Comparison of ENCODE assay signal across 8 mouse cellular contexts in the genomic region with DNA sequence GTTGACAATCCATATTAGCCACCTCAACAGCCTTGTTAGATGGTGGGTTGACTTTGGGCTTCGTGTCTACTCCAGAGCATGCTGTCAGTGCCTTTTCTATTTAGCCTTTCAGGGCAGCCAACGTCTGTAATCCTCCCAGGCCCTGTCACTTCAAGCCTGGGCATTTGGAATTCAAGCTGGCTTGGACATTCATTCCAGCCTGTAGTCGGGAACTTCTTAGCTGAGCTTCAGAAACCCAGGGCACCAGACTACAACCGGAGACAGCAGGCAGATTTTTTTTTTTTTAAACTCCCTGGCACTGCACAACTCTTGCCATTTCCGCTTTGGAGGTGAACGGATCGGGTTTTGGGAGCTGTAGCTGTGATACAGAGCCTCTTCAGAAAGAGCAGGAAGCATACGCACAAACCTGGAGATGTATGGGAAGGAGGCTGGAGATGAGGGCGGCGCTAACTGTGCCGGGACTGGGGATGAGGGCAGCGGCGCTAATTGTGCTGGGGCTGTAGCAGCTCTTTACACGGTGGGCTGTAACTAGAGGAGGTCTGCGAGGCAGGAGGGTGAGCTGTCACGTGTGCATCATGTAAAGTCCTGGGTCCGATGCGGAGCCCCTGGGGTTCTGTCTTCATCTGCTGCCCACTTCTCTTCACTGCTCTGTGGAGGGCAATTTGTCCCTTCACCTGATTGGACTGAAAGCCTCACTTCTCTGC. TPM values are rescaled to one million over a fixed set of nuclear protein-coding genes. Genes with fewer than 3 reads are reported as not detected.
DNase-seq lines count a peak whose midpoint lies in the region; ATAC-seq and TF ChIP-seq lines count a peak whose summit lies in the region.

No protein-coding gene starts in this region.

- WGBS in heart, postnatal 0 days = 28% methylated on average over 18 of the region's 18 CpGs
- WGBS in embryonic facial prominence, embryonic 13.5 days = 17% methylated on average over 18 of the region's 18 CpGs
- WGBS in hindbrain, postnatal 0 days = 9% methylated on average over 18 of the region's 18 CpGs
- 13% methylated on average over 18 of the region's 18 CpGs for WGBS in neural tube, embryonic 14.5 days

- peaks cover 9% of the 10 kb centered on the region for H3K4me1 ChIP-seq in heart, postnatal 0 days (ENCODE audit: control insufficient read depth, insufficient read depth)
- H3K4me1 ChIP-seq in embryonic facial prominence, embryonic 13.5 days = peaks cover 20% of the 10 kb centered on the region
- peaks cover 17% of the 10 kb centered on the region for H3K4me1 ChIP-seq in hindbrain, postnatal 0 days (ENCODE audit: insufficient read depth, low read length)
- peaks cover 16% of the 10 kb centered on the region for H3K4me1 ChIP-seq in neural tube, embryonic 14.5 days (ENCODE audit: control insufficient read depth, insufficient read depth, low read length)

- H3K9me3 ChIP-seq in heart, postnatal 0 days (replicated peaks; ENCODE audit: control insufficient read depth, low read length) = peaks cover 7% of the 10 kb centered on the region
- H3K9me3 ChIP-seq in embryonic facial prominence, embryonic 13.5 days = no peaks in the 10 kb centered on the region
- H3K9me3 ChIP-seq in hindbrain, postnatal 0 days (ENCODE audit: low read length) = no peaks in the 10 kb centered on the region
- no peaks in the 10 kb centered on the region for H3K9me3 ChIP-seq in neural tube, embryonic 14.5 days (ENCODE audit: control insufficient read depth, low read length)

- no peak overlapping the region for H3K27ac ChIP-seq in heart, postnatal 0 days (ENCODE audit: low read depth)
- H3K27ac ChIP-seq in embryonic facial prominence, embryonic 13.5 days = peak overlapping the region; percentile 23; the same call in 1 of the 2 replicates
- H3K27ac ChIP-seq in hindbrain, postnatal 0 days = peak overlapping the region; percentile 36; the same call in 1 of the 2 replicates
- peak overlapping the region; percentile 44; the same call in 1 of the 2 replicates for H3K27ac ChIP-seq in neural tube, embryonic 14.5 days (ENCODE audit: low read depth, low read length)

- no peaks in the 10 kb centered on the region for H3K27me3 ChIP-seq in heart, postnatal 0 days (ENCODE audit: control insufficient read depth, insufficient read depth, low read length)
- H3K27me3 ChIP-seq in embryonic facial prominence, embryonic 13.5 days = no peaks in the 10 kb centered on the region
- no peaks in the 10 kb centered on the region for H3K27me3 ChIP-seq in hindbrain, postnatal 0 days (ENCODE audit: insufficient read depth, low read length)
- H3K27me3 ChIP-seq in neural tube, embryonic 14.5 days (ENCODE audit: control insufficient read depth, insufficient read depth, low read length) = no peaks in the 10 kb centered on the region

- DNase-seq in heart, postnatal 0 days (ENCODE audit: low spot score) = no peak
- no peak for DNase-seq in heart, adult 18-20 months
- peak; percentile 66 for DNase-seq in hindbrain, postnatal 0 days (ENCODE audit: low spot score)
- no peak for DNase-seq in right cerebral cortex, adult 18-20 months

- H3K9ac ChIP-seq in heart, postnatal 0 days (replicated peaks; ENCODE audit: low read depth, low read length) = no peak overlapping the region
- peak overlapping the region; percentile 44; the same call in 1 of the 2 replicates for H3K9ac ChIP-seq in embryonic facial prominence, embryonic 13.5 days
- H3K9ac ChIP-seq in hindbrain, postnatal 0 days (replicated peaks; ENCODE audit: low read length) = peak overlapping the region; percentile 28; the same call in 1 of the 2 replicates
- no peak overlapping the region for H3K9ac ChIP-seq in neural tube, embryonic 14.5 days (replicated peaks; ENCODE audit: low read depth, low read length)

- no peaks in the 10 kb centered on the region for H3K36me3 ChIP-seq in heart, postnatal 0 days (replicated peaks; ENCODE audit: control insufficient read depth, insufficient read depth, low read length)
- H3K36me3 ChIP-seq in embryonic facial prominence, embryonic 13.5 days = no peaks in the 10 kb centered on the region
- no peaks in the 10 kb centered on the region for H3K36me3 ChIP-seq in hindbrain, postnatal 0 days (ENCODE audit: insufficient read depth, low read length)
- no peaks in the 10 kb centered on the region for H3K36me3 ChIP-seq in neural tube, embryonic 14.5 days (ENCODE audit: control insufficient read depth, insufficient read depth, low read length)

- TF ChIP-seq CTCF in heart, postnatal 0 days (IDR thresholded peaks at IDR 0.05; ENCODE audit: low read depth) = no peak
- no peak for TF ChIP-seq CTCF in hindbrain, postnatal 0 days (IDR thresholded peaks at IDR 0.05; ENCODE audit: low read depth)

- ATAC-seq in heart, postnatal 0 days (ENCODE audit: insufficient read depth, low read depth) = no peak
- no peak for ATAC-seq in embryonic facial prominence, embryonic 13.5 days (ENCODE audit: insufficient number of reproducible peaks, insufficient read depth, low FRiP score, low TSS enrichment, low read depth)
- peak; percentile 81 for ATAC-seq in hindbrain, postnatal 0 days
- ATAC-seq in neural tube, embryonic 14.5 days (ENCODE audit: low read depth) = peak; percentile 11; the same call in 1 of the 2 replicates
- no peak for ATAC-seq in erythroid progenitor cell, adult 5-6 weeks (replicated peaks; ENCODE audit: low FRiP score, poor library complexity, severe bottlenecking)
- no peak for ATAC-seq in CD4-positive, CD25-positive, alpha-beta regulatory T cell, adult 4 months

- H3K4me3 ChIP-seq in heart, postnatal 0 days (ENCODE audit: low read depth, low read length) = no peak overlapping the region
- peak overlapping the region; percentile 21 for H3K4me3 ChIP-seq in embryonic facial prominence, embryonic 13.5 days
- H3K4me3 ChIP-seq in hindbrain, postnatal 0 days (ENCODE audit: low read length) = no peak overlapping the region
- H3K4me3 ChIP-seq in neural tube, embryonic 14.5 days (ENCODE audit: low read depth, low read length) = no peak overlapping the region

- H3K4me2 ChIP-seq in heart, postnatal 0 days (ENCODE audit: low read depth, low read length) = peak overlapping the region; percentile 32; the same call in 1 of the 2 replicates
- peak overlapping the region; percentile 56 for H3K4me2 ChIP-seq in embryonic facial prominence, embryonic 13.5 days
- H3K4me2 ChIP-seq in hindbrain, postnatal 0 days (ENCODE audit: low read depth, low read length) = peak overlapping the region; percentile 44
- peak overlapping the region; percentile 26; the same call in 1 of the 2 replicates for H3K4me2 ChIP-seq in neural tube, embryonic 14.5 days (ENCODE audit: low read depth, low read length)

- no peak for TF ChIP-seq EP300 in heart, postnatal 0 days (IDR thresholded peaks at IDR 0.05; ENCODE audit: low read depth)

RNA-seq across cellular contexts. Expression of gene Rps24, which starts 21.3 kb away (rescaled TPM):
- total RNA-seq in heart, postnatal 0 days (2014; rRNA removed; ENCODE audit: low replicate concordance) = 1,343 and 1,619 TPM in 2 replicates
- 690 and 717 TPM in 2 replicates for polyA plus RNA-seq in heart, postnatal 0 days (2015; fragmentation: Nextera tagmentation; extraction: Ambion mirVana)
- 1,000 to 10,000 TPM in 1 of 2 experiments, 100 to 1,000 TPM in 1; 943 to 1,031 TPM for total RNA-seq in heart, adult 18-20 months (2021)
- 1,123 and 1,186 TPM in 2 replicates for polyA plus RNA-seq in embryonic facial prominence, embryonic 13.5 days (2015; fragmentation: Nextera tagmentation; extraction: Ambion mirVana)
- 1,072 and 1,073 TPM in 2 replicates for total RNA-seq in hindbrain, postnatal 0 days (2014; rRNA removed)
- 826 and 833 TPM in 2 replicates for polyA plus RNA-seq in hindbrain, postnatal 0 days (2015; fragmentation: Nextera tagmentation; extraction: Ambion mirVana)
- 705 and 740 TPM in 2 replicates for polyA plus RNA-seq in neural tube, embryonic 14.5 days (2014; fragmentation: Nextera tagmentation; extraction: Ambion mirVana)
- 1,164 and 1,524 TPM in 2 replicates for total RNA-seq in erythroid progenitor cell, adult 5-6 weeks (2015; ENCODE audit: low replicate concordance)
- 700 and 940 TPM in 2 replicates for total RNA-seq in erythroid progenitor cell, adult 5-6 weeks (2017; ENCODE audit: low replicate concordance)
- 1,000 to 10,000 TPM; 1,796 to 2,807 TPM for polyA plus RNA-seq in CD4-positive, CD25-positive, alpha-beta regulatory T cell, adult 4 months (2017; shearing (Covaris generic))

RNA-seq across cellular contexts. Expression of gene Polr3a, which starts 21.4 kb away (rescaled TPM):
- total RNA-seq in heart, postnatal 0 days (2014; rRNA removed; ENCODE audit: low replicate concordance) = 6.5 and 23.1 TPM in 2 replicates
- polyA plus RNA-seq in heart, postnatal 0 days (2015; fragmentation: Nextera tagmentation; extraction: Ambion mirVana) = 5.3 and 7.1 TPM in 2 replicates
- 10 to 100 TPM; 12.9 to 13.8 TPM for total RNA-seq in heart, adult 18-20 months (2021)
- 22.0 and 24.3 TPM in 2 replicates for polyA plus RNA-seq in embryonic facial prominence, embryonic 13.5 days (2015; fragmentation: Nextera tagmentation; extraction: Ambion mirVana)
- 16.1 and 22.4 TPM in 2 replicates for total RNA-seq in hindbrain, postnatal 0 days (2014; rRNA removed)
- 14.0 and 16.0 TPM in 2 replicates for polyA plus RNA-seq in hindbrain, postnatal 0 days (2015; fragmentation: Nextera tagmentation; extraction: Ambion mirVana)
- 19.8 and 23.7 TPM in 2 replicates for polyA plus RNA-seq in neural tube, embryonic 14.5 days (2014; fragmentation: Nextera tagmentation; extraction: Ambion mirVana)
- total RNA-seq in erythroid progenitor cell, adult 5-6 weeks (2015; ENCODE audit: low replicate concordance) = 6.5 and 34.8 TPM in 2 replicates
- total RNA-seq in erythroid progenitor cell, adult 5-6 weeks (2017; ENCODE audit: low replicate concordance) = 3.7 and 8.2 TPM in 2 replicates
- 10 to 100 TPM; 18.4 to 26.3 TPM for polyA plus RNA-seq in CD4-positive, CD25-positive, alpha-beta regulatory T cell, adult 4 months (2017; shearing (Covaris generic))

Comparison
In these comparisons a context has a peak if more than half of its experiments do, and no peak if none do; other contexts are left out.
1. ATAC-seq: peak in hindbrain, postnatal 0 days (single experiment) and neural tube, embryonic 14.5 days (single experiment); none in heart, postnatal 0 days (single experiment), embryonic facial prominence, embryonic 13.5 days (single experiment), erythroid progenitor cell, adult 5-6 weeks (single experiment) and CD4-positive, CD25-positive, alpha-beta regulatory T cell, adult 4 months (single experiment).
2. H3K9ac ChIP-seq: peak in embryonic facial prominence, embryonic 13.5 days (single experiment) and hindbrain, postnatal 0 days (single experiment); none in heart, postnatal 0 days (single experiment) and neural tube, embryonic 14.5 days (single experiment).
3. Peak in every context shown above with its lines, with median percentiles within 50 percentile points of each other: H3K4me2 ChIP-seq.